24 mouse cellular contexts compared by ENCODE assay signal in genomic region chr13:31172580-31172979, GRCm38 (mm10).
"Had no signal": no experiment of that assay in that cellular context is flagged by ENCODE, and none has a peak within 500 bp of the region (broad histone marks: within the 10 kb centered on the region; RNA-seq: fewer than 3 reads in every experiment).

No protein-coding gene starts in this region.

- H3K27ac ChIP-seq: heart, embryonic 10.5 days; hindbrain, embryonic 12.5 days; hindbrain, embryonic 14.5 days; intestine, embryonic 15.5 days; layer of hippocampus, adult 2 months; left cerebral cortex, adult 2 months; limb, embryonic 10.5 days; limb, embryonic 12.5 days had no signal

- H3K4me2 ChIP-seq: heart, embryonic 12.5 days; hindbrain, embryonic 12.5 days; hindbrain, embryonic 14.5 days; intestine, embryonic 15.5 days; limb, embryonic 12.5 days; liver, embryonic 11.5 days had no signal

- H3K4me3 ChIP-seq: heart, embryonic 10.5 days; heart, embryonic 12.5 days; hindbrain, embryonic 12.5 days; intestine, embryonic 15.5 days; layer of hippocampus, adult 2 months; left cerebral cortex, adult 2 months; limb, embryonic 10.5 days; limb, embryonic 12.5 days had no signal

- DNase-seq: gastrocnemius, postnatal 14 days; gastrocnemius, postnatal 36 days; heart, adult 18-20 months; heart, postnatal 14 days; heart, postnatal 36 days; kidney, adult 18-20 months; kidney, adult 8-10 months; kidney, postnatal 10 days; kidney, postnatal 25 days; kidney, postnatal 4 days; liver had no signal

- H3K4me1 ChIP-seq: heart, embryonic 10.5 days; hindbrain, embryonic 12.5 days; intestine, embryonic 15.5 days; limb, embryonic 10.5 days; limb, embryonic 12.5 days had no signal

- H3K36me3 ChIP-seq: heart, embryonic 10.5 days; heart, embryonic 12.5 days; hindbrain, embryonic 12.5 days; intestine, embryonic 15.5 days; limb, embryonic 10.5 days; limb, embryonic 12.5 days had no signal

- H3K9ac ChIP-seq: heart, embryonic 12.5 days; hindbrain, embryonic 12.5 days; hindbrain, embryonic 14.5 days; intestine, embryonic 15.5 days; limb, embryonic 12.5 days had no signal

- H3K9me3 ChIP-seq: heart, embryonic 10.5 days; heart, embryonic 12.5 days; hindbrain, embryonic 12.5 days; intestine, embryonic 15.5 days; limb, embryonic 10.5 days; limb, embryonic 12.5 days had no signal

- H3K27me3 ChIP-seq: heart, embryonic 12.5 days; hindbrain, embryonic 12.5 days; intestine, embryonic 15.5 days; limb, embryonic 12.5 days had no signal

- ATAC-seq: hindbrain, embryonic 16.5 days; inflammation-experienced regulatory T-cells, adult 6 months; intestine, embryonic 15.5 days; intestine, postnatal 0 days had no signal
